Mouse (Mus musculus): Measurements from ENCODE around the gene Rangrf. TPM values are rescaled to one million over a fixed set of nuclear protein-coding genes. Genes with fewer than 3 reads are reported as not detected.
"Not testable (repeated sequence)": the region's sequence is repeated elsewhere in the genome, so short reads cannot be mapped to it uniquely, and the experiment has no call there.

Rangrf gene
- polyA plus RNA-seq, 1 experiment from 2014 or later, result 22.4 TPM

GRCm38 (mm10) chr11:69008182-69009121 is 33.5 kb upstream of the Rangrf start, which contains the start of gene Pfas:
TSS of gene Pfas (minus strand) at chr11:69008460.
- Histone ChIP-seq H3K4me1 (ENCODE audit: control insufficient read depth, insufficient read depth, low read length) (peaks cover 13% of the 10 kb centered on the region), H3K9ac (replicated peaks; ENCODE audit: low read length) (peak within 1 kb of the TSS; percentile 61), H3K4me3 (replicated peaks; ENCODE audit: low read depth, low read length) (peak within 1 kb of the TSS; percentile 68), H3K36me3 (ENCODE audit: control insufficient read depth, insufficient read depth, low read length) (peaks cover 4% of the 10 kb centered on the region; the same call in 1 of the 2 replicates), H3K27me3 (ENCODE audit: control insufficient read depth, insufficient read depth, low read length) (no peaks in the 10 kb centered on the region), H3K9me3 (ENCODE audit: control insufficient read depth, low read length) (no peaks in the 10 kb centered on the region), H3K27ac (replicated peaks; ENCODE audit: low read depth, low read length) (peak within 1 kb of the TSS; percentile 45), H3K4me2 (ENCODE audit: low read length) (peak within 1 kb of the TSS; percentile 71)
- peak; percentile 85 for ATAC-seq (ENCODE audit: low FRiP score, low TSS enrichment)
- WGBS, result 9% methylated on average over 38 of the region's 38 CpGs
- peak; percentile 98 for DNase-seq

GRCm38 (mm10) chr11:69006575-69006974 is 31.6 kb upstream of the Rangrf start:
- Histone ChIP-seq H3K36me3 (ENCODE audit: control insufficient read depth, insufficient read depth, low read length) (peaks cover 19% of the 10 kb centered on the region), H3K4me1 (ENCODE audit: control insufficient read depth, insufficient read depth, low read length) (peaks cover 12% of the 10 kb centered on the region)
- H3K27me3 ChIP-seq (ENCODE audit: control insufficient read depth, insufficient read depth, low read length); H3K9ac ChIP-seq (replicated peaks; ENCODE audit: low read length); H3K4me3 ChIP-seq (replicated peaks; ENCODE audit: low read depth, low read length); H3K27ac ChIP-seq (replicated peaks; ENCODE audit: low read depth, low read length); DNase-seq; H3K4me2 ChIP-seq (ENCODE audit: low read length); ATAC-seq (ENCODE audit: low FRiP score, low TSS enrichment); H3K9me3 ChIP-seq (ENCODE audit: control insufficient read depth, low read length): not testable (repeated sequence)

GRCm38 (mm10) chr11:69005193-69005592 is 30.2 kb upstream of the Rangrf start:
- DNase-seq (no peak), ATAC-seq (ENCODE audit: low FRiP score, low TSS enrichment) (no peak)
- Histone ChIP-seq H3K4me3 (replicated peaks; ENCODE audit: low read depth, low read length) (no peak overlapping the region), H3K27me3 (ENCODE audit: control insufficient read depth, insufficient read depth, low read length) (no peaks in the 10 kb centered on the region), H3K9me3 (ENCODE audit: control insufficient read depth, low read length) (no peaks in the 10 kb centered on the region), H3K4me1 (ENCODE audit: control insufficient read depth, insufficient read depth, low read length) (peaks cover 6% of the 10 kb centered on the region; the same call in 1 of the 2 replicates), H3K27ac (replicated peaks; ENCODE audit: low read depth, low read length) (no peak overlapping the region), H3K36me3 (ENCODE audit: control insufficient read depth, insufficient read depth, low read length) (peaks cover 33% of the 10 kb centered on the region), H3K9ac (replicated peaks; ENCODE audit: low read length) (no peak overlapping the region), H3K4me2 (ENCODE audit: low read length) (no peak overlapping the region)
- 89% methylated on average over 7 of the region's 7 CpGs for WGBS

GRCm38 (mm10) chr11:69003592-69003991 is 28.6 kb upstream of the Rangrf start:
- ATAC-seq (ENCODE audit: low FRiP score, low TSS enrichment), result no peak
- Histone ChIP-seq H3K4me2 (ENCODE audit: low read length) (no peak overlapping the region), H3K36me3 (ENCODE audit: control insufficient read depth, insufficient read depth, low read length) (peaks cover 47% of the 10 kb centered on the region), H3K4me1 (ENCODE audit: control insufficient read depth, insufficient read depth, low read length) (peaks cover 6% of the 10 kb centered on the region; the same call in 1 of the 2 replicates), H3K27me3 (ENCODE audit: control insufficient read depth, insufficient read depth, low read length) (no peaks in the 10 kb centered on the region), H3K9me3 (ENCODE audit: control insufficient read depth, low read length) (no peaks in the 10 kb centered on the region), H3K9ac (replicated peaks; ENCODE audit: low read length) (no peak overlapping the region), H3K27ac (replicated peaks; ENCODE audit: low read depth, low read length) (no peak overlapping the region), H3K4me3 (replicated peaks; ENCODE audit: low read depth, low read length) (no peak overlapping the region)
- 67% methylated on average over 4 of the region's 4 CpGs for WGBS
- no peak for DNase-seq

DNA sequence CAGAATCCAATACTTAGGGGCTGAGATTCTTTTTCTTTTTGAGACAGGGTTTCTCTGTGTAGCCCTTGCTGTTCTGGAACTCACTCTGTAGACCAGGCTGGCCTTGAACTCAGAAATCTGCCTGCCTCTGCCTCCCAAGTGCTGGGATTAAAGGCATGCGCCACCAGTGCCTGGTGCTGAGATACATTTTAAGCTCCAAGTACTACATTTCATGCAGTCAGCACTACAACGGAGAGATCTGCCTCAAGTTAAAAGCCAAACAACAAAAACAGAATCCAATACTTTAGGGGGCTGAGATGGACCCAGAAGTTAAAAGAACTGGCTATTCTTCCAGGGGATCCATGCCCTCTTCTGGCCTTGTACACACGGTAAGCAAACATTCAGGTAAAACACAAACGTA is 27.8 kb upstream of the Rangrf start:
- not testable (repeated sequence) for H3K4me2 ChIP-seq (ENCODE audit: low read length)

GRCm38 (mm10) chr11:68997080-68997479 is 22.1 kb upstream of the Rangrf start:
- no peaks in the 10 kb centered on the region for H3K27me3 ChIP-seq (ENCODE audit: control insufficient read depth, insufficient read depth, low read length)
- no peak overlapping the region for H3K4me2 ChIP-seq (ENCODE audit: low read length)
- DNase-seq (no peak), ATAC-seq (ENCODE audit: low FRiP score, low TSS enrichment) (no peak)
- H3K36me3 ChIP-seq (ENCODE audit: control insufficient read depth, insufficient read depth, low read length), result peaks cover 93% of the 10 kb centered on the region
- H3K4me3 ChIP-seq (replicated peaks; ENCODE audit: low read depth, low read length), result no peak overlapping the region
- no peaks in the 10 kb centered on the region for H3K9me3 ChIP-seq (ENCODE audit: control insufficient read depth, low read length)
- H3K9ac ChIP-seq (replicated peaks; ENCODE audit: low read length), result no peak overlapping the region
- no peaks in the 10 kb centered on the region for H3K4me1 ChIP-seq (ENCODE audit: control insufficient read depth, insufficient read depth, low read length)
- WGBS, result 96% methylated on average over 4 of the region's 4 CpGs
- no peak overlapping the region for H3K27ac ChIP-seq (replicated peaks; ENCODE audit: low read depth, low read length)

More for the DNA sequence above, 27.8 kb upstream of the Rangrf start:
- peaks cover 55% of the 10 kb centered on the region for H3K36me3 ChIP-seq (ENCODE audit: control insufficient read depth, insufficient read depth, low read length)
- H3K27ac ChIP-seq (replicated peaks; ENCODE audit: low read depth, low read length); H3K9ac ChIP-seq (replicated peaks; ENCODE audit: low read length); H3K9me3 ChIP-seq (ENCODE audit: control insufficient read depth, low read length); H3K4me3 ChIP-seq (replicated peaks; ENCODE audit: low read depth, low read length); H3K4me1 ChIP-seq (ENCODE audit: control insufficient read depth, insufficient read depth, low read length); ATAC-seq (ENCODE audit: low FRiP score, low TSS enrichment); H3K27me3 ChIP-seq (ENCODE audit: control insufficient read depth, insufficient read depth, low read length); DNase-seq: not testable (repeated sequence)
- 96% methylated on average over 4 of the region's 4 CpGs for WGBS

- Histone ChIP-seq H3K9me3 (ENCODE audit: control insufficient read depth, low read length) (no peaks in the 10 kb centered on the region), H3K4me1 (ENCODE audit: control insufficient read depth, insufficient read depth, low read length) (no peaks in the 10 kb centered on the region), H3K36me3 (ENCODE audit: control insufficient read depth, insufficient read depth, low read length) (peaks cover 94% of the 10 kb centered on the region), H3K4me3 (replicated peaks; ENCODE audit: low read depth, low read length) (no peak overlapping the region), H3K9ac (replicated peaks; ENCODE audit: low read length) (no peak overlapping the region), H3K27ac (replicated peaks; ENCODE audit: low read depth, low read length) (no peak overlapping the region), H3K4me2 (ENCODE audit: low read length) (no peak overlapping the region), H3K27me3 (ENCODE audit: control insufficient read depth, insufficient read depth, low read length) (no peaks in the 10 kb centered on the region)
- WGBS, result 100% methylated on average over 3 of the region's 3 CpGs
- ATAC-seq (ENCODE audit: low FRiP score, low TSS enrichment) (no peak), DNase-seq (no peak)
Measured at GRCm38 (mm10) chr11:68994377-68994776, 19.4 kb upstream of the Rangrf start.

DNA sequence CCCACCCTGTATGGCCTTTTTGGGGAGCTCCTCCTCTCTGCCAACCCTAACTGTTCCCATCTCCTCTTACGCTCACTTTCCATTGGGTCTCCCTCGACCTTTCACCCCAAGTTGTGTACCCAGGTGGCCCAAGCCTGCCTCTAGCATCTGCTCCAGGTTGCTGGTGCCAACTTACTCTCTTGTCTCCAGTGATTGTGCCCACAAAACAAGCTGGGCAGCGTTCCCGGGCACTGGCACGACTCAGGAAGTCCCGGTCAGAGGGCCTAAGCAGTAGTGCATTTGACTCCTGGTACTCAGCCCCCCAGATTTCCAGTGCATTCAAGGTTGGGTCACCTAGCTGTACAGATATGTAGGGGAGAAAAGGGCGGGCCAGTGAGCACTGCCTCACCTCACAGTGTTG is 18.1 kb upstream of the Rangrf start:
- no peak for DNase-seq
- ATAC-seq (ENCODE audit: low FRiP score, low TSS enrichment), result no peak

DNA sequence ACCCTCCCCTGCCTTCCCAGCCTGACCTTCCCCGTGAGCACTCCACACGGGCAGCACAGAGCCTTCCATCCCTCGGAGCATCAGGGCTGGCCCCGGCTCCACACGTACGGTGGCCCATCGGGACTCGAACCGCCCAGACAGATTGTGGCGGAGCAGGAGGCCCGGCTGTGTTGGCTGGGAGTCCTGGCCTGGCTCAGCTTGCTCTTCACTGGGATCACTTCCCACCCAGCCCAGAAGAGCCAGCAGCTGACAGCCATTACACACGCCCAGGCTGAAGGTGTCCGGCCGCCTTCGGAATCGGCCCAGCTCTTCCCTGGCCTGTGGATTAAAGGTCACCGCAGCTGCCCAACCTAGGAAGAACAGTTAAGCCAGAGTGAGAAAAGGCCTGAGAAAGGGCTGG is 13.4 kb upstream of the Rangrf start:
- peaks cover 74% of the 10 kb centered on the region for H3K36me3 ChIP-seq (ENCODE audit: control insufficient read depth, insufficient read depth, low read length)
- 95% methylated on average over 17 of the region's 17 CpGs for WGBS

More for the DNA sequence above, 18.1 kb upstream of the Rangrf start:
- Histone ChIP-seq H3K27ac (replicated peaks; ENCODE audit: low read depth, low read length) (no peak overlapping the region), H3K9ac (replicated peaks; ENCODE audit: low read length) (no peak overlapping the region), H3K36me3 (ENCODE audit: control insufficient read depth, insufficient read depth, low read length) (peaks cover 94% of the 10 kb centered on the region), H3K27me3 (ENCODE audit: control insufficient read depth, insufficient read depth, low read length) (no peaks in the 10 kb centered on the region), H3K9me3 (ENCODE audit: control insufficient read depth, low read length) (no peaks in the 10 kb centered on the region), H3K4me1 (ENCODE audit: control insufficient read depth, insufficient read depth, low read length) (no peaks in the 10 kb centered on the region), H3K4me2 (ENCODE audit: low read length) (no peak overlapping the region), H3K4me3 (replicated peaks; ENCODE audit: low read depth, low read length) (no peak overlapping the region)
- WGBS, result 92% methylated on average over 7 of the region's 7 CpGs

More for the DNA sequence above, 13.4 kb upstream of the Rangrf start:
- DNase-seq, result no peak
- no peak overlapping the region for H3K27ac ChIP-seq (replicated peaks; ENCODE audit: low read depth, low read length)
- no peak for ATAC-seq (ENCODE audit: low FRiP score, low TSS enrichment)
- no peaks in the 10 kb centered on the region for H3K4me1 ChIP-seq (ENCODE audit: control insufficient read depth, insufficient read depth, low read length)
- H3K27me3 ChIP-seq (ENCODE audit: control insufficient read depth, insufficient read depth, low read length), result no peaks in the 10 kb centered on the region
- no peak overlapping the region for H3K4me3 ChIP-seq (replicated peaks; ENCODE audit: low read depth, low read length)
- H3K9ac ChIP-seq (replicated peaks; ENCODE audit: low read length), result no peak overlapping the region
- no peak overlapping the region for H3K4me2 ChIP-seq (ENCODE audit: low read length)
- no peaks in the 10 kb centered on the region for H3K9me3 ChIP-seq (ENCODE audit: control insufficient read depth, low read length)

Measured in midbrain, embryonic 14.5 days (tissue).